Mouse (Mus musculus) central nervous system, embryonic 18 days (tissue): Measurements from ENCODE around the gene Prdm12. TPM values are rescaled to one million over a fixed set of nuclear protein-coding genes. Genes with fewer than 3 reads are reported as not detected.

Experiments used
- polyA plus RNA-seq: library from polyadenylated mRNA; depleted of rRNA; stranded (reverse); fragments of >200 nt; gene quantifications from 2 replicates; pipeline ENCODE4 v1.2.3, GENCODE M21; 2012; rRNA removed

Prdm12 gene
- polyA plus RNA-seq, result 1.6 and 3.2 TPM in 2 replicates

GRCm38 (mm10) chr2:31639901-31640608 is at the start of gene Prdm12:
Gene Prdm12, plus strand, starts transcription at chr2:31640037.

GRCm38 (mm10) chr2:31670551-31671035 is 30.8 kb downstream of the Prdm12 start, which contains the start of gene Exosc2:
Gene Exosc2, plus strand, starts transcription at chr2:31670715.

GRCm38 (mm10) chr2:31688074-31688925 is 48.5 kb downstream of the Prdm12 start, which contains the start of gene Abl1:
Gene Abl1, plus strand, starts transcription at chr2:31688376.

Other genes starting within 250 kb of the Prdm12 start
- 11.1 and 11.9 TPM in 2 replicates for gene Ass1, start 169.8 kb upstream of the Prdm12 start, polyA plus RNA-seq
- 39.0 and 40.5 TPM in 2 replicates for gene Fubp3, start 67.4 kb upstream of the Prdm12 start, polyA plus RNA-seq
- 35.9 and 37.6 TPM in 2 replicates for gene Exosc2, start 30.7 kb downstream of the Prdm12 start, polyA plus RNA-seq
- 34.4 and 36.3 TPM in 2 replicates for gene Abl1, start 48.3 kb downstream of the Prdm12 start, polyA plus RNA-seq
- 0.04 and 0.05 TPM in 2 replicates for gene Qrfp, start 170.5 kb downstream of the Prdm12 start, polyA plus RNA-seq
- gene Fibcd1, start 206.0 kb downstream of the Prdm12 start, polyA plus RNA-seq, result 7.2 and 8.1 TPM in 2 replicates
- gene Lamc3, start 247.3 kb downstream of the Prdm12 start, polyA plus RNA-seq, result 3.6 and 4.1 TPM in 2 replicates